Mouse (Mus musculus): ENCODE results near the gene Lnx2. TPM values are rescaled to one million over a fixed set of nuclear protein-coding genes. Genes with fewer than 3 reads are reported as not detected.

The Lnx2 gene
- total and polyA plus RNA-seq, 3 experiments, result 20.3 to 30.1 (median 22.9) TPM

DNA sequence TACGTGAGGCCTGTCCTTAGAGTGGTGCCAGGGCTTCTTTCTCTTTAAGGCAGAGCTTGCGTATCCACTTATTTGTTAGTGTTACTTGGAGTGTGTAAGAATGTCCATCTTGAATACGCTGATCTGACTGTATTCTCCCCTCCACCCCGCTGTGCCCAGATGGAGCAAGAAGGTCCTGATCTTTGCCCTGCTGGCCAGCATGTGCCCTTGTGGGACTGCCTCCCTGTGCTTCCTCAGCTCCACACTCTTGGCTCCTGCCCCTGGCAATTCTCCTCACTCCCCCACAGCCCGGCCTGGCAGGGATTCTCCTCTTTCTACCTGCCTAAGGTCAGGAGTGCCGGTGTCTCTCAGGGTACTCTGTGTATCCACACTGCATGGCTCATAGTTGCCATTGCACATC, 95.0 kb downstream of the Lnx2 start:
- Histone ChIP-seq H3K4me2 (ENCODE audit: insufficient read depth, low read depth, poor library complexity, severe bottlenecking) (no peak overlapping the region), H3K4me1 (ENCODE audit: control insufficient read depth in 1 of 2, insufficient read depth in 2 of 2) (no peaks in the 10 kb centered on the region; a peak in 1 of 4 replicates), H3K27ac (ENCODE audit: insufficient read depth, low read depth) (no peak overlapping the region), H3K4me3 (replicated peaks in 1 of 3; ENCODE audit: low read depth in 2 of 3, low read length in 2 of 3, poor library complexity in 1 of 3) (no peak overlapping the region), H3K9me3 (replicated peaks; ENCODE audit: low read length) (peaks cover 4% of the 10 kb centered on the region), H3K27me3 (replicated peaks) (peaks cover 2% of the 10 kb centered on the region), H3K9ac (ENCODE audit: insufficient read depth, low read depth) (no peak overlapping the region), H3K79me2 (replicated peaks; ENCODE audit: control insufficient read depth, extremely low read depth, insufficient read depth, poor library complexity, severe bottlenecking) (no peaks in the 10 kb centered on the region), H3K36me3 (replicated peaks in 1 of 2; ENCODE audit: control insufficient read depth in 1 of 2, insufficient read depth in 1 of 2, low read length in 1 of 2) (no peaks in the 10 kb centered on the region)
- dilution Hi-C loops (cut with MboI; ENCODE audit: extremely low pct_ligation_motif_present, extremely low pct_unique_long_range_greater_than_20kb, low sequenced_read_pairs) (no loop called here), in situ Hi-C loops (cut with MboI; ENCODE audit: low pct_ligation_motif_present, low pct_unique_long_range_greater_than_20kb, low sequenced_read_pairs) (loop anchor here (5.0 kb wide), 1 partner anchor 236 kb away; no protein-coding TSS in a partner anchor)
- no peak for DNase-seq (ENCODE audit: extremely low read depth)
- TF ChIP-seq KAT2A (IDR thresholded peaks at IDR 0.05; ENCODE audit: insufficient replicate concordance, low read length), result no peak

DNA sequence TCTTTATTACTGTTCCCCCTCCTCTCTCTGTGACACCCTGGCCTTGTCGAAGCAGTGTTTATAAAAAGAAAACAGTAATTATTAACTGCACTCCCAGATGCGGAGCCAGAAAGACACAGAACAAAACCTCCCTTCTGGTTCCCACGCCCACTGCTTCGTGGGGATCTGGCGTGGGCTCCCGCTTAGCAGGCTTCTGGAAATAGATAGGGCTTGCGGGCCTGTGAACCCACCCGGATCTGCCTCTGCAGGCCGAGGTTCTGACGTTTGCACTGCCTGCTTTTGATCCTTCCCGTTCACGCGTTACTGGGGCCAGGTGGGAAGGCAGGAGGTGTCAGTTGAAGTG, 101.6 kb downstream of the Lnx2 start:
- Histone ChIP-seq H3K4me2 (ENCODE audit: insufficient read depth, low read depth, poor library complexity, severe bottlenecking) (no peak overlapping the region), H3K36me3 (replicated peaks in 1 of 2; ENCODE audit: control insufficient read depth in 1 of 2, insufficient read depth in 1 of 2, low read length in 1 of 2) (no peaks in the 10 kb centered on the region), H3K9ac (ENCODE audit: insufficient read depth, low read depth) (no peak overlapping the region), H3K27ac (ENCODE audit: insufficient read depth, low read depth) (no peak overlapping the region), H3K79me2 (replicated peaks; ENCODE audit: control insufficient read depth, extremely low read depth, insufficient read depth, poor library complexity, severe bottlenecking) (no peaks in the 10 kb centered on the region), H3K9me3 (replicated peaks; ENCODE audit: low read length) (no peaks in the 10 kb centered on the region), H3K27me3 (replicated peaks) (no peaks in the 10 kb centered on the region), H3K4me1 (ENCODE audit: control insufficient read depth in 1 of 2, insufficient read depth in 2 of 2) (no peaks in the 10 kb centered on the region), H3K4me3 (replicated peaks in 1 of 3; ENCODE audit: low read depth in 2 of 3, low read length in 2 of 3, poor library complexity in 1 of 3) (no peak overlapping the region)
- no peak for TF ChIP-seq E2F4 (IDR thresholded peaks at IDR 0.05; ENCODE audit: insufficient replicate concordance, low read depth, low read length)
- TF ChIP-seq EP300 (IDR thresholded peaks at IDR 0.05; ENCODE audit: low read length), result no peak
- TF ChIP-seq SMC3 (IDR thresholded peaks at IDR 0.05; ENCODE audit: low read depth, low read length), result no peak
- TF ChIP-seq MEF2A (IDR thresholded peaks at IDR 0.05; ENCODE audit: borderline replicate concordance, low read depth, low read length), result no peak
- TF ChIP-seq ZNF384 (IDR thresholded peaks at IDR 0.05; ENCODE audit: low read depth, low read length), result no peak
- TF ChIP-seq IRF4 (IDR thresholded peaks at IDR 0.05; ENCODE audit: low read depth, low read length), result no peak
- no peak for TF ChIP-seq MXI1 (IDR thresholded peaks at IDR 0.05; ENCODE audit: low read depth, low read length)
- TF ChIP-seq ZMIZ1 (IDR thresholded peaks at IDR 0.05; ENCODE audit: low read depth, low read length), result no peak
- no peak for TF ChIP-seq RAD21 (IDR thresholded peaks at IDR 0.05; ENCODE audit: low read depth, low read length)
- TF ChIP-seq MAX (IDR thresholded peaks at IDR 0.05; ENCODE audit: low read length), result no peak
- no peak for TF ChIP-seq SIN3A (IDR thresholded peaks at IDR 0.05; ENCODE audit: low read length)
- no peak for TF ChIP-seq ZKSCAN1 (IDR thresholded peaks at IDR 0.05; ENCODE audit: borderline replicate concordance, low read depth, low read length)
- no peak for TF ChIP-seq HCFC1 (IDR thresholded peaks at IDR 0.05; ENCODE audit: low read depth, low read length)
- in situ Hi-C loops (cut with MboI; ENCODE audit: low pct_ligation_motif_present, low pct_unique_long_range_greater_than_20kb, low sequenced_read_pairs) (no loop called here), dilution Hi-C loops (cut with MboI; ENCODE audit: extremely low pct_ligation_motif_present, extremely low pct_unique_long_range_greater_than_20kb, low sequenced_read_pairs) (no loop called here)
- no peak for DNase-seq (ENCODE audit: extremely low read depth)
